Mouse (Mus musculus) brown adipose tissue, adult 24 weeks (tissue): ENCODE results near the gene Map3k13. TPM values are rescaled to one million over a fixed set of nuclear protein-coding genes. Genes with fewer than 3 reads are reported as not detected.

Experiments
- H3K27ac ChIP-seq: fragments of 200-500 bp; replicated peaks from 2 replicates; pipeline ENCODE4 v1.5.1; 2012; ENCODE audit warnings: low read depth, mild to moderate bottlenecking, low read length
- H3K4me1 ChIP-seq: fragments of 200-500 bp; 2 replicates; pipeline ENCODE4 v1.6.1; 2012; ENCODE audit warnings: low read length, mixed read lengths; ENCODE audit not compliant: control insufficient read depth, insufficient read depth, insufficient read length
- H3K4me3 ChIP-seq: fragments of 200-500 bp; 2 replicates; pipeline ENCODE4 v1.5.1; 2012; ENCODE audit warnings: low read depth, mild to moderate bottlenecking, low read length, moderate library complexity; ENCODE audit not compliant: insufficient read depth
- polyA plus RNA-seq: library from polyadenylated mRNA; stranded (reverse); fragments of >200 nt; gene quantifications from 2 replicates; pipeline ENCODE4 v1.2.4, GENCODE M21; 2012; ENCODE audit not compliant: missing spikeins, insufficient read depth, insufficient read length

Map3k13 gene
- polyA plus RNA-seq, 1 experiment, result 0.55 TPM

- Histone ChIP-seq H3K4me1 (no peaks in the 10 kb centered on the region), H3K4me3 (no peak overlapping the region), H3K27ac (no peak overlapping the region)
These were observed 182.1 kb downstream of the Map3k13 start for GRCm38 (mm10) chr16:21976203-21976602.

GRCm38 (mm10) chr16:21977347-21977746 is 183.2 kb downstream of the Map3k13 start:
- H3K4me3 ChIP-seq, result no peak overlapping the region
- no peak overlapping the region for H3K27ac ChIP-seq
- no peaks in the 10 kb centered on the region for H3K4me1 ChIP-seq

Other genes with a start within 250 kb of the Map3k13 start
- 6.3 and 10.6 TPM in 2 replicates for gene 2510009E07Rik, start 99.7 kb upstream of the Map3k13 start, polyA plus RNA-seq
- 21.1 and 47.5 TPM in 2 replicates for gene Ehhadh, start 6.5 kb upstream of the Map3k13 start, polyA plus RNA-seq
- gene Tmem41a, start 153.2 kb downstream of the Map3k13 start, polyA plus RNA-seq, result 16.1 and 20.4 TPM in 2 replicates
- gene Liph, start 201.3 kb downstream of the Map3k13 start, polyA plus RNA-seq, result not detected in 2 replicates
- gene Senp2, start 215.1 kb downstream of the Map3k13 start, polyA plus RNA-seq, result 23.1 and 23.3 TPM in 2 replicates